Mouse (Mus musculus): ENCODE measurements at regions not wholly inside any gene's neighbourhood (a gene's known extent, or its start where the extent isn't known, plus 50 kb on each side); places are given as distances from the start of the nearest gene placed in this dataset.

DNA sequence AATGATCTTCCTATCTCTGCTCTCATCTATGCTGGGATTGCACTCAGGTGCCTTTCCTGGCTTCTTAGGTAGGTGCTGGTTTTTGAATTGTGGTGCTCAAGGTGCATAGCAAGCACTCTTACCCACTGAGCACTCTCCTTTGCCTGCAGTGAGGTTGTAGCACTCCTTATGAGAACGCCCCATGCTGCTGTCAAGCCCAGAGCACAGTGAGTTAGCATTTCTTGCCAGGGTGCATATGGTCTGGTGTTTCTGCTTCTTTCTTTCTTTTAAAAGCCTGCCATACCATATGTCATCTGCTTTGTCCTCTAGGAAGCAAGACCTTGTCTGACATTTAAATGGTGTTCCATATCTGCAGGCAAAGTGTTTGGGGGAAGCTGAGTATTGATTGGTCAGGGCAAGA, 71.9 kb upstream of the Synpr start:
- DNase-seq (ENCODE audit: low spot score) (no peak), ATAC-seq (replicated peaks; ENCODE audit: low FRiP score) (no peak)
- no peaks in the 10 kb centered on the region for H3K4me1 ChIP-seq (replicated peaks; ENCODE audit: control insufficient read depth, insufficient read depth, low read length)
- no peak overlapping the region for H3K27ac ChIP-seq (ENCODE audit: low read depth, low read length)
- H3K9me3 ChIP-seq (ENCODE audit: control insufficient read depth, low read length) = no peaks in the 10 kb centered on the region
- H3K4me3 ChIP-seq (ENCODE audit: low read depth, low read length) = no peak overlapping the region
- H3K9ac ChIP-seq (ENCODE audit: low read length) = no peak overlapping the region
- no peaks in the 10 kb centered on the region for H3K36me3 ChIP-seq (ENCODE audit: control insufficient read depth, insufficient read depth, low read length)
- WGBS = 86% methylated on average over 1 of the region's 1 CpGs
- no peak overlapping the region for H3K4me2 ChIP-seq (ENCODE audit: low read depth, low read length, severe bottlenecking)
- no peaks in the 10 kb centered on the region for H3K27me3 ChIP-seq (ENCODE audit: control insufficient read depth, insufficient read depth, low read length)

Measured in forebrain, embryonic 11.5 days (tissue).